Mouse (Mus musculus) erythroblast, embryonic 14.5 days (primary cell): ENCODE results near the gene Ngfr.

Experiments
- GATA1 ChIP-seq: IDR thresholded peaks from 2 replicates; pipeline ENCODE4 v1.6.1; 2012; ENCODE audit warnings: low read length, inconsistent platforms, mixed read lengths
- TAL1 ChIP-seq: IDR thresholded peaks from 3 replicates; pipeline ENCODE4 v1.6.1; 2012; ENCODE audit warnings: low read length, inconsistent platforms, mixed read lengths

DNA sequence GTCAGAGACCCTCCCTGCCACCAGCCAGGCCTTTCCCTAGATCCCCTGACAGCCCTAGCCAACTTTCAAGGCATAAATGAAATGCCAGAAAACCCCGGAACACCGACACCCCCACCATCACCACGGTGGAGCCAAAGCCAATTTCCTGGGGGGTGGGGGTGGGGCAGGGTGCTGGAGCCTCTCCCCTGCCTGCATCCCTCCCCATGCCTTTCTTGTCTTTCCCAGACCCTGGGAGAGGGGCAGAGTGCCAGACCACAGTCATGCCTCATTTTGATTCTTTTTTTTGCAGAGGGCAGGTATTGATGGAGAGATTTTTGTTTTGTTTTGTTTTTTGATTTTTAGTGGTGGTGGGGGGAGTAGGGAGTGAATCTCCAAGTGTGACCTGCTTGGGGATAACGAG lies 23.7 kb upstream of the Ngfr start:
- TF ChIP-seq GATA1 (no peak), TAL1 (no peak)
